Mouse (Mus musculus) E14TG2a.4 (cell line): ENCODE measurements at regions not wholly inside any gene's neighbourhood (a gene's known extent, or its start where the extent isn't known, plus 50 kb on each side); places are given as distances from the start of the nearest gene placed in this dataset.
"Not testable (repeated sequence)": the region's sequence is repeated elsewhere in the genome, so short reads cannot be mapped to it uniquely, and the experiment has no call there.

Experiments
- H3K27me3 ChIP-seq: 2 replicates; pipeline ENCODE4 v1.6.1; 2014; ENCODE audit warnings: low read length, control low read depth; ENCODE audit not compliant: insufficient read depth
- H3K36me3 ChIP-seq: 2 replicates; pipeline ENCODE4 v1.6.1; 2014; ENCODE audit warnings: low read length, control low read depth; ENCODE audit not compliant: insufficient read depth
- H3K4me1 ChIP-seq: replicated peaks from 2 replicates; pipeline ENCODE4 v1.6.1; 2014; ENCODE audit warnings: low read depth, low read length, control low read depth
- H3K4me3 ChIP-seq: replicated peaks from 2 replicates; pipeline ENCODE4 v1.5.1; 2014; ENCODE audit warnings: mild to moderate bottlenecking, low read length
- H3K9me3 ChIP-seq: 2 replicates; pipeline ENCODE4 v1.6.1; 2014; ENCODE audit warnings: low read length, control low read depth
- CTCF ChIP-seq: conservative IDR thresholded peaks from 2 replicates; pipeline ENCODE4 v1.5.1; 2014; ENCODE audit warnings: low read length
- NANOG ChIP-seq: IDR thresholded peaks from 2 replicates; pipeline ENCODE4 v1.6.1; 2014; ENCODE audit warnings: borderline replicate concordance, low read length, mixed read lengths
- POU5F1 ChIP-seq: IDR thresholded peaks from 2 replicates; pipeline ENCODE4 v1.6.1; 2014; ENCODE audit warnings: low read length, borderline replicate concordance

- Histone ChIP-seq H3K36me3 (peaks cover 14% of the 10 kb centered on the region), H3K4me3 (no peak overlapping the region), H3K4me1 (peaks cover 21% of the 10 kb centered on the region), H3K9me3 (no peaks in the 10 kb centered on the region), H3K27me3 (no peaks in the 10 kb centered on the region)
- TF ChIP-seq CTCF (no peak), NANOG (peak; percentile 92)
These were observed 204.1 kb upstream of the Zfp804a start for GRCm38 (mm10) chr2:81848836-81849410.

GRCm38 (mm10) chr2:81849927-81850326, 203.1 kb upstream of the Zfp804a start:
- Histone ChIP-seq H3K36me3 (peaks cover 14% of the 10 kb centered on the region), H3K9me3 (no peaks in the 10 kb centered on the region), H3K27me3 (no peaks in the 10 kb centered on the region), H3K4me1 (peaks cover 21% of the 10 kb centered on the region), H3K4me3 (no peak overlapping the region)
- TF ChIP-seq NANOG: no peak
- TF ChIP-seq POU5F1: no peak
- TF ChIP-seq CTCF: no peak

DNA sequence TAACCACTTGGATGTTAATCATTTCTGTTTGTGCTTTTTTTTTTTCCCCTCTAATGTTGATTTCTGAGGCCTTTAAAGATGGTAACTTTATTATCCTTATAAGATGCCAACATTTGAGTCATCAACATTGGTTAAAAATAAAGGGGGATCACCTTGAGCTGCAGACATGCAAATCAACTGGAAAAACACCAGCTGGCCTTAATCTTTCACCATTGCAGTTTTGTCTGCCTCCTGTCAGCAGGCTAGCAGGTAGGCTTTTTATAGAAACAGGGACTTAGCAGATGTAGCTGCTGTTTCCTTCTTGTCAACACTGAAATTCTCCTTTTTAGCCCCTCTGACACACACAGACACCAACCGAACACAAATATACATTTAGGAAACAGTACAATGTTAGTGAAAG, 167.6 kb upstream of the Zfp804a start:
- TF ChIP-seq NANOG: no peak
- TF ChIP-seq CTCF: no peak
- no peak for TF ChIP-seq POU5F1
- Histone ChIP-seq H3K27me3 (no peaks in the 10 kb centered on the region), H3K9me3 (no peaks in the 10 kb centered on the region), H3K36me3 (no peaks in the 10 kb centered on the region), H3K4me1 (no peaks in the 10 kb centered on the region), H3K4me3 (no peak overlapping the region)

- H3K27me3 ChIP-seq, H3K4me1 ChIP-seq, H3K36me3 ChIP-seq, H3K9me3 ChIP-seq, H3K4me3 ChIP-seq: not testable (repeated sequence)
These were observed 160.5 kb upstream of the Zfp804a start for GRCm38 (mm10) chr2:81892570-81892969.

DNA sequence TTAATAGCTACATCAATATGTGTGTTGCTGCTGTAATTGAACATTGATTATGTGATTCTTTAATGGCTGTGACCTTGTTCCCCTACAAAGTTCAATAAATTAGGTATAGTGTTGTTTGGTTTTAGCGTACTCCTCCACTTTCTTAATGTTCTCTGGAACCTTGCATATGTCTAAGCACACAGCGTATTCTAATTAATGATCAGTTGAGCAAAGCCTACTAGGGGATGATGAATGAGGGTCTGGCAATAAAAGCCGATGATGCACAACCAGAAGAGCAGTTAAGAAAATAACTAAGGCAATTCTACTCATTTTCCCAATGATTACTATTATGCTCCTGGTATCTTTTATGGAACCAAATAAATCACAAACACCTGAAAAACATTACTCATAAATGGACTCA, 113.7 kb upstream of the Zfp804a start:
- TF ChIP-seq POU5F1 (no peak), NANOG (no peak), CTCF (no peak)
- H3K4me3 ChIP-seq: no peak overlapping the region
- no peaks in the 10 kb centered on the region for H3K27me3 ChIP-seq
- H3K9me3 ChIP-seq: peaks cover 5% of the 10 kb centered on the region; the same call in 1 of the 2 replicates
- 0 out of 2 replicates have a peak, but pooled peaks cover 4% of the 10 kb centered on the region for H3K4me1 ChIP-seq
- no peaks in the 10 kb centered on the region for H3K36me3 ChIP-seq
